Mouse (Mus musculus): Measurements from ENCODE around the gene Gm5773. TPM values are rescaled to one million over a fixed set of nuclear protein-coding genes. Genes with fewer than 3 reads are reported as not detected.
"Not testable (repeated sequence)": the region's sequence is repeated elsewhere in the genome, so short reads cannot be mapped to it uniquely, and the experiment has no call there.

Gm5773 gene
- polyA plus RNA-seq (2014; fragmentation: Nextera tagmentation; extraction: Ambion mirVana), result not detected in 2 replicates

DNA sequence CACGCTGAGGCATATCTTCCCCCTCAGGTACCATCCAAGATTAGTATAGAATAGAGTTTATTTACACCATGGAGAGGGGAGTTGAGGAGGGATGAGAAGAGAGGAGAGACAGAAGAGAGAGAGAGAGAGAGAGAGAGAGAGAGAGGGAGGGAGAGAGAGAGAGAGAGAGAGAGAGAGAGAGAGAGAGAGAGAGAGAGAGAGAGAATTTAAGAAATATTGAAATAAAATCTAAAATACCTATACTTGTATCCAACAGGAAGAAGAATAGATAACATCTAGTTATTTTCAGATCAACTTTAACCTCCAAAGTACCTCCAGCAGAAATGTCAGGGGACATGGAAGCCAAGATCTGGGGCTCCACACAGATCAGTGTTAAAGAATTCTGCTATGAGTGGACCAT lies at the start of gene Gm5773:
Gm5773 (plus strand) TSS at position 301 of the 400 bp plus-strand sequence.
- ATAC-seq (replicated peaks; ENCODE audit: insufficient number of reproducible peaks, low FRiP score, low TSS enrichment), result not testable (repeated sequence)

DNA sequence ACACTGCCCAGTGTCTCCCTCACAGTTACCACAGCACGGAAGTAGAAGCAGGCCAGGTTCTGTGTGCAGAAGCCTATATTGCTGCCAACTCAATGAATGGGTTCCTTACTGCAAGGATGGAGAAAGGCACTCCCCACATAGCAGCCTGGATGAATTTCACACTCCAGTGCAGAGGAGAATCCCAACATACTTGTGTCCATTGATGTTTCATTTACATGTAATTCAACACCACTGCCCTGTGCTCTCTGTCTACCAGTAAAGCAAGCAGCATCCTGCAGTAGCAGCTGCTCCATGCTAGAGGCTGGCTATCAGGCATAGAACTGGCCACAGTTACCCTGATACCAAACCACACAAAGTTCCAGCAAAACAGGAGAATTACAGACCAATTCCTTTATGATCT lies 27.3 kb upstream of the Gm5773 start:
- not testable (repeated sequence) for H3K4me3 ChIP-seq (ENCODE audit: low read depth, low read length); H3K36me3 ChIP-seq (ENCODE audit: control insufficient read depth, insufficient read depth, low read length); H3K4me2 ChIP-seq; H3K9me3 ChIP-seq (replicated peaks; ENCODE audit: control insufficient read depth, low read length); H3K27me3 ChIP-seq (ENCODE audit: control insufficient read depth, insufficient read depth, low read length); ATAC-seq (replicated peaks; ENCODE audit: insufficient number of reproducible peaks, low FRiP score, low TSS enrichment); H3K27ac ChIP-seq (ENCODE audit: low read depth, low read length); H3K4me1 ChIP-seq (ENCODE audit: control insufficient read depth, insufficient read depth, low read length); H3K9ac ChIP-seq (ENCODE audit: low read depth, low read length)
- WGBS (ENCODE audit: insufficient replicate concordance), result 79% methylated on average over 1 of the region's 1 CpGs

More for the DNA sequence above, at the start of gene Gm5773:
- H3K27me3 ChIP-seq (ENCODE audit: control insufficient read depth, insufficient read depth, low read length); H3K36me3 ChIP-seq (ENCODE audit: control insufficient read depth, insufficient read depth, low read length); H3K4me2 ChIP-seq; H3K9ac ChIP-seq (ENCODE audit: low read depth, low read length); H3K4me3 ChIP-seq (ENCODE audit: low read depth, low read length); H3K27ac ChIP-seq (ENCODE audit: low read depth, low read length); H3K4me1 ChIP-seq (ENCODE audit: control insufficient read depth, insufficient read depth, low read length); H3K9me3 ChIP-seq (replicated peaks; ENCODE audit: control insufficient read depth, low read length): not testable (repeated sequence)
- WGBS (ENCODE audit: insufficient replicate concordance), result 77% methylated on average over 1 of the region's 1 CpGs

DNA sequence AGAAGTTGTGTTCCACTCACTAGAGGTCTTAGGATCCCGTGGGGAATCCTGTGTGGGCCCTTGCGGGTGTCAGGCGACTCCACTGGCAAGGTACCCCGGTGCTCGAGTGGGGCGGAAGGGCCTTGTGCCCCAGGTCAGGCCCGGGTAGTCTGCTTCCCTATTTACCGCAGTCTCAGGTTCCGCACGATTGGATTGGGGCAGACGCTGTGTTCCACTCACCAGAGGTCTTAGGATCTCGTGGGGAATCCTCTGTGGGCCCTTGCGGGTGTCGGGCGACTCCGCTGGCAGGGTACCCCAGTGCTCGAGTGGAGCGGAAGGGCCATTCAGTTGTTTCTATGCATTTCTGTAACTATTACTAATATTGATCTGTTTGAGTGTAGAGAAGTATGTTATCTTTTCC lies 18.8 kb upstream of the Gm5773 start:
- ATAC-seq (replicated peaks; ENCODE audit: insufficient number of reproducible peaks, low FRiP score, low TSS enrichment); H3K27me3 ChIP-seq (ENCODE audit: control insufficient read depth, insufficient read depth, low read length); H3K4me2 ChIP-seq; H3K4me1 ChIP-seq (ENCODE audit: control insufficient read depth, insufficient read depth, low read length); H3K4me3 ChIP-seq (ENCODE audit: low read depth, low read length); H3K27ac ChIP-seq (ENCODE audit: low read depth, low read length); H3K36me3 ChIP-seq (ENCODE audit: control insufficient read depth, insufficient read depth, low read length); H3K9me3 ChIP-seq (replicated peaks; ENCODE audit: control insufficient read depth, low read length); H3K9ac ChIP-seq (ENCODE audit: low read depth, low read length): not testable (repeated sequence)
- 87% methylated on average over 17 of the region's 18 CpGs for WGBS (ENCODE audit: insufficient replicate concordance)

DNA sequence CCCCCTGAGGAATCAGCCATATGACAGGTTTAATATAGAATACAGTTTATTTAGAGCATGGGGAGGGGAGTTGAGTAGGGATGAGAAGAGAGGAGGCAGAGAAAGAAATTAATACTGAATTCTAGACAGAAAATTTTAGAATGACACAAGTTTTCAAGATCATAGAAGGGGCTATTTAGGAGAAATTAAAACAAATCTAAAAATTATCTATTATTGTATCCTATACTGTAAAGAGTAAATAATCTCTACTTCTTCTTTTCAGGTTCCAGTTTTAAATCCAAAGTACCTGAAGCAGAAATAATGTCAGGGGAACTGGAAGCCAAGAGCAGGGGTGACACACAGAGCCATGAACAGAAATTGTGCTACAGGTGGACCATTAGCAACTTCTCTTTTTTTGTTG lies 23.3 kb downstream of the Gm5773 start, which contains the start of gene Tdpoz4:
Tdpoz4 (plus strand) TSS at position 301 of the 400 bp plus-strand sequence.
- not testable (repeated sequence) for H3K27ac ChIP-seq (ENCODE audit: low read depth, low read length); H3K9me3 ChIP-seq (replicated peaks; ENCODE audit: control insufficient read depth, low read length); H3K4me3 ChIP-seq (ENCODE audit: low read depth, low read length); H3K4me1 ChIP-seq (ENCODE audit: control insufficient read depth, insufficient read depth, low read length); H3K36me3 ChIP-seq (ENCODE audit: control insufficient read depth, insufficient read depth, low read length); ATAC-seq (replicated peaks; ENCODE audit: insufficient number of reproducible peaks, low FRiP score, low TSS enrichment); H3K27me3 ChIP-seq (ENCODE audit: control insufficient read depth, insufficient read depth, low read length); H3K4me2 ChIP-seq; H3K9ac ChIP-seq (ENCODE audit: low read depth, low read length)

DNA sequence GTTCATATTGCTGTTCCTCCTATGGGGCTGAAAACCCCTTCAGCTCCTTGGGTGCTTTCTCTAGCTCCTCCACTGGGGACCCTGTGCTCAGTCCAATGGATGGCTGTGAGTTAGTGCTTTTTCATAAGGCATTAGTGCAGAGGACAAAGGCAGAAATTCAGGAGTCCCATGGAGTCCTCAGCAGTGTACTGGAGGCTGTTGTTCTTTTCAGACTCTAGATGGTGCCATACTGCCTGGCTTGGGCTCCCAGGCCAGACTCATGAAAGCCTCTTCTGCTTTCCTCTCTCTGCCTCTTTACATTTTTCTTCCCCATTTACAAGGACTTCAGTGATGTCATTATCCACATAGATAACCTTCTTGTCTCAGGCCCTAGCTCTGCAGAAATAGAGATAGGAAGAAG lies 40.5 kb downstream of the Gm5773 start:
- not testable (repeated sequence) for H3K36me3 ChIP-seq (ENCODE audit: control insufficient read depth, insufficient read depth, low read length); H3K9ac ChIP-seq (ENCODE audit: low read depth, low read length); ATAC-seq (replicated peaks; ENCODE audit: insufficient number of reproducible peaks, low FRiP score, low TSS enrichment); H3K4me3 ChIP-seq (ENCODE audit: low read depth, low read length); H3K27me3 ChIP-seq (ENCODE audit: control insufficient read depth, insufficient read depth, low read length); H3K4me2 ChIP-seq; H3K9me3 ChIP-seq (replicated peaks; ENCODE audit: control insufficient read depth, low read length); H3K27ac ChIP-seq (ENCODE audit: low read depth, low read length); H3K4me1 ChIP-seq (ENCODE audit: control insufficient read depth, insufficient read depth, low read length)

Other genes with a start within 250 kb of the Gm5773 start
- 216 and 222 TPM in 2 replicates for gene S100a10, start 217.9 kb upstream of the Gm5773 start, polyA plus RNA-seq (2014; fragmentation: Nextera tagmentation; extraction: Ambion mirVana)
- not detected in 2 replicates for gene Tdpoz2, start 120.3 kb upstream of the Gm5773 start, polyA plus RNA-seq (2014; fragmentation: Nextera tagmentation; extraction: Ambion mirVana)
- not detected in 2 replicates for gene Tdpoz1, start 96.7 kb upstream of the Gm5773 start, polyA plus RNA-seq (2014; fragmentation: Nextera tagmentation; extraction: Ambion mirVana)
- gene Gm37596, start 79.9 kb upstream of the Gm5773 start, polyA plus RNA-seq (2014; fragmentation: Nextera tagmentation; extraction: Ambion mirVana), result not detected in 2 replicates
- not detected in 2 replicates for gene Tdpoz4, start 23.4 kb downstream of the Gm5773 start, polyA plus RNA-seq (2014; fragmentation: Nextera tagmentation; extraction: Ambion mirVana)
- gene Tdpoz3, start 53.0 kb downstream of the Gm5773 start, polyA plus RNA-seq (2014; fragmentation: Nextera tagmentation; extraction: Ambion mirVana), result not detected in 2 replicates
- not detected in 2 replicates for gene Gm9117, start 170.5 kb downstream of the Gm5773 start, polyA plus RNA-seq (2014; fragmentation: Nextera tagmentation; extraction: Ambion mirVana)
- gene Tdpoz5, start 188.3 kb downstream of the Gm5773 start, polyA plus RNA-seq (2014; fragmentation: Nextera tagmentation; extraction: Ambion mirVana), result not detected in 2 replicates